Mouse (Mus musculus) stomach, postnatal 0 days (tissue): ENCODE measurements around the gene Crot.

ENCODE experiments used
- CTCF ChIP-seq: IDR thresholded peaks from 2 replicates; pipeline ENCODE4 v1.5.1; 2016; ENCODE audit warnings: antibody characterized with exemption, low read depth, mild to moderate bottlenecking, moderate library complexity
- EP300 ChIP-seq: optimal IDR thresholded peaks from 2 replicates; pipeline ENCODE3; 2016; ENCODE audit warnings: antibody characterized with exemption

- TF ChIP-seq CTCF (no peak), EP300 (no peak)
Measured at GRCm38 (mm10) chr5:9011374-9011773, 14.2 kb upstream of the Crot start.
